Mouse (Mus musculus) intestine, postnatal 0 days (tissue): Measurements from ENCODE around the gene 1700007K13Rik. TPM values are rescaled to one million over a fixed set of nuclear protein-coding genes. Genes with fewer than 3 reads are reported as not detected.

ENCODE experiments used
- ATAC-seq: fragments of 200-750 bp; cut with Nextera tagmentation; 2 replicates; pipeline ENCODE4 v1.8.0; 2017; ENCODE audit warnings: mild to moderate bottlenecking, moderate TSS enrichment, moderate library complexity
- H3K27ac ChIP-seq: fragments of 300-500 bp; sonication (generic); 2 replicates; pipeline ENCODE4 v1.5.1; 2014; ENCODE audit warnings: mild to moderate bottlenecking, low read depth, low read length, moderate library complexity
- H3K27me3 ChIP-seq: fragments of 300-500 bp; sonication (generic); replicated peaks from 2 replicates; pipeline ENCODE4 v1.6.1; 2014; ENCODE audit warnings: low read length, mixed read lengths; ENCODE audit not compliant: control insufficient read depth, insufficient read depth
- H3K36me3 ChIP-seq: fragments of 300-500 bp; sonication (generic); 2 replicates; pipeline ENCODE4 v1.6.1; 2014; ENCODE audit warnings: mild to moderate bottlenecking, moderate library complexity; ENCODE audit not compliant: control insufficient read depth, insufficient read depth
- H3K4me1 ChIP-seq: fragments of 300-500 bp; sonication (generic); replicated peaks from 2 replicates; pipeline ENCODE4 v1.6.1; 2014; ENCODE audit warnings: antibody characterized with exemption, low read length, mixed read lengths; ENCODE audit not compliant: control insufficient read depth, insufficient read depth
- H3K4me2 ChIP-seq: fragments of 300-500 bp; sonication (generic); replicated peaks from 2 replicates; pipeline ENCODE4 v1.6.1; 2014; ENCODE audit warnings: low read depth, mild to moderate bottlenecking, moderate library complexity
- H3K4me3 ChIP-seq: fragments of 300-500 bp; sonication (generic); 2 replicates; pipeline ENCODE4 v1.5.1; 2014; ENCODE audit warnings: low read depth, low read length
- H3K9ac ChIP-seq: fragments of 300-500 bp; sonication (generic); 2 replicates; pipeline ENCODE4 v1.6.1; 2014; ENCODE audit warnings: mild to moderate bottlenecking, low read depth, low read length
- H3K9me3 ChIP-seq: fragments of 300-500 bp; sonication (generic); 2 replicates; pipeline ENCODE4 v1.6.1; 2016; ENCODE audit warnings: mixed run types; ENCODE audit not compliant: control insufficient read depth
- CTCF ChIP-seq: sonication (generic); IDR thresholded peaks from 2 replicates; pipeline ENCODE4 v1.5.1; 2016; ENCODE audit warnings: low read depth, mild to moderate bottlenecking, control low read depth, antibody characterized with exemption, moderate library complexity
- WGBS: fragments of 180-500 bp; shearing (Covaris S2); extraction: QIAGEN DNeasy Blood & Tissue Kit; methylation state at CpG from one replicate; pipeline ENCODE4 v1.1.7; 2014; 5-methylcytosine and 5-hydroxymethylcytosine counted together
- polyA plus RNA-seq: library from polyadenylated mRNA; unstranded; fragments of >200 nt; fragmentation: Nextera tagmentation; extraction: Ambion mirVana; gene quantifications from 2 replicates; pipeline ENCODE4 v1.2.1, GENCODE M21; 2015

The 1700007K13Rik gene
- polyA plus RNA-seq, 1 experiment from 2014 or later, result not detected

DNA sequence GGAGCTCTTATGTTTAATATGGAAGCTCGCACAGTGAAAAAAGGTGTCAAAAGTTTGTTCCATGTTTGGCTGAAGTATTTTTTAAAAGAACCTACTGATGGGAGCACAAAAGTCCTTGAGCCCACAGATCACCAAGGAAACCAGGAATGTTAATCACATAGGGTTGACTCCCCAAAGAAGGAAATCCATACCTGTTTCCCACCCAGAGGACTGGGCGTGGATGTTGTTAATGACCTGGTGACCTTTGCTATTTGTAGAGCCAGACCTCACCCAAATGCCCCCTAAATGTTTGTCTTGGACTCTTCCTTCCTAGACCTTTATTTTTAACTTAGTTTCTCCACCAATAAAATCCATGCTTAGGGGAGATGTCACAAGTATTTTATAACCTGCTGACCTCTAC lies 4.5 kb upstream of the 1700007K13Rik start:
- H3K27me3 ChIP-seq, result no peaks in the 10 kb centered on the region

DNA sequence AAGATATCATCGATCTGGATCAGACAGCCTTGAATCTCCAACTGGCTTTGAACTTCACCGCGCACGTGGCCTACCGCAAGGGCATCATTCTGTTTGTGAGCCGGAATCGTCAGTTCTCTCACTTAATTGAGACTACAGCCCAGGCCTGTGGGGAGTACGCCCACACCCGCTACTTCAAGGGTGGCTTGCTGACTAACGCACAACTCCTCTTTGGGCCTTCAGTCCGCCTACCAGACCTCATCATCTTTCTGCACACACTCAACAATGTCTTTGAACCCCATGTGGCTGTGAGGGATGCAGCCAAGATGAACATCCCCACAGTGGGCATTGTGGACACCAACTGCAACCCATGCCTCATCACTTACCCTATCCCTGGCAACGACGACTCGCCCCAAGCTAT lies 3.3 kb upstream of the 1700007K13Rik start:
- Histone ChIP-seq H3K4me3 (no peak overlapping the region), H3K36me3 (peaks cover 23% of the 10 kb centered on the region; the same call in 1 of the 2 replicates), H3K9me3 (no peaks in the 10 kb centered on the region), H3K9ac (no peak overlapping the region), H3K4me2 (no peak overlapping the region), H3K27me3 (peaks cover 4% of the 10 kb centered on the region; the same call in 1 of the 2 replicates), H3K27ac (no peak overlapping the region), H3K4me1 (peaks cover 8% of the 10 kb centered on the region; the same call in 1 of the 2 replicates)
- ATAC-seq, result no peak
- WGBS, result 96% methylated on average over 14 of the region's 14 CpGs
- no peak for TF ChIP-seq CTCF

More for the DNA sequence above, 4.5 kb upstream of the 1700007K13Rik start:
- Histone ChIP-seq H3K9me3 (no peaks in the 10 kb centered on the region), H3K9ac (no peak overlapping the region), H3K27ac (no peak overlapping the region), H3K4me3 (no peak overlapping the region), H3K4me1 (peaks cover 8% of the 10 kb centered on the region; the same call in 1 of the 2 replicates), H3K36me3 (peaks cover 23% of the 10 kb centered on the region; the same call in 1 of the 2 replicates), H3K4me2 (no peak overlapping the region)
- ATAC-seq, result no peak
- 78% methylated on average over 2 of the region's 2 CpGs for WGBS
- no peak for TF ChIP-seq CTCF

DNA sequence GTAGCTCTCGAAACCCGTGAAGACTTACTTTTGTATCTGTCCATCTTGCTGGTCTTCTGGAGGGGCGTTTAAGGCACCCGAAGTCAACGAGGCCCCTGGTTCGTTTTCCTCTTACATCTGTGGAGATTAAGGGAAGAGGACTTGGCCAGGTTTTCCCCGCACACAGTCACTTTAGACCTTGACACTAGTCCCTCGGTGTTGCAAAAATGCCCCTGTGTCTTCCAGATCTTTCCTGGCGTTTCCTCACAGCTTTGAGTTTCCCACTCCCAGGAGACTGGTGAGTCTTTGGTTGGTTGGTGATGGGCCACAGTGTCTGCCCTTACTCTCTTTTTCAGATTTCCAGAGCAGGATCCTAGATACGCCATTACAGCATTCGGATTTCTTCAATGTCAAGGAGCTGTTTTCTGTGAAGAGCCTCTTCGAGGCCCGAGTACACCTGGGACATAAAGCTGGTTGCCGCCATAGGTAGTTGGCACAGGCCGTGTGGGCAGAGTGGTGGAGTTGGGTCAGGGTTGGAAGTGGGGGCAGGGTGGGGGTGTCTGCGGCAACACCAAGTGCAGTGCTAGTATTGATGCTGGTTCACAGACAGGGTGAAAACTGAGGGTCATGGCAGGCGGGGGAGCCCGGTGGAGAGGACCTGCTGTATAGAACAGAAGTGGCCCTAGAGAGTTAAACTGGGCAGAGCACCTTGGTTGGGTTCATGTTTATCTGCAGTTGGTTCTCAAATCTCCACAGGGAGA lies 2.5 kb upstream of the 1700007K13Rik start:
- Histone ChIP-seq H3K9ac (peak overlapping the region; percentile 67), H3K4me1 (peaks cover 8% of the 10 kb centered on the region; the same call in 1 of the 2 replicates), H3K36me3 (peaks cover 23% of the 10 kb centered on the region; the same call in 1 of the 2 replicates), H3K9me3 (no peaks in the 10 kb centered on the region), H3K27ac (no peak overlapping the region), H3K27me3 (peaks cover 6% of the 10 kb centered on the region; the same call in 1 of the 2 replicates), H3K4me2 (peak overlapping the region; percentile 76), H3K4me3 (peak overlapping the region; percentile 74)
- TF ChIP-seq CTCF, result no peak
- 51% methylated on average over 18 of the region's 18 CpGs for WGBS
- ATAC-seq, result no peak

DNA sequence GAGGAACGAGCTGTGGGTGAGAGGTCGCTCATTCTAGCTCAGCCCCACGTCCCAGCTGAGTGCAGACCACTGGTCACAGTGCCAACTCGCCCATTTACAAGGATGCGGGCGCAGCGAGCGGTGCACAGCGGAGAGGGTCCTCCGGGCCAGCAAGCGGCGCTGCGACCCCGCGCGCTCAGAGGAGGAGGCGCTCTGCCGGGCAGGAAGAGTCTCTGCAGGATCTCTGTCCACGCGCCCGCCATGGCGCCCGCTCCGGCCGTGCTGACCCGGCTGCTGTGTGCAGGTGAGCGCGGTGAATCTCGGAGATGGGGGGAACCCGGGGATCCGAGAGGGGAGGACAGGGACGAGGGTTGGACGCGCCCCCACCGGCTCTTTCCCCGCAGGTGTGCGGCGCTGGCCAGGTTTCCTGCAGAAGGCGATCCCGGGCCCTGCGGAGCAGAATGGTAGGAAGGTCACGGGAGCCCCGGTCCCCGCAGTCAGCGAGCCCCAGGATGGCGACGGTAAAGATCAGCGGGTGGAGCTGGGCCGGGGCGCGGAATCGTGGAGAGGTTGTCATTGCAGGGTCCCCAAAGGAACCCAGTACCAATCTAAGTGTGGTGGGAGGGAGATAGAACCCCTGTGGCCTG lies 1.8 kb upstream of the 1700007K13Rik start, which contains the start of gene Mrps2:
TSS of gene Mrps2 (plus strand) at position 207 of the 626 bp plus-strand sequence.
- ATAC-seq, result peak; percentile 83
- H3K9ac ChIP-seq, result peak within 1 kb of the TSS; percentile 67
- H3K4me2 ChIP-seq, result peak within 1 kb of the TSS; percentile 76
- H3K27me3 ChIP-seq, result peaks cover 6% of the 10 kb centered on the region; the same call in 1 of the 2 replicates
- TF ChIP-seq CTCF, result peak; percentile 98
- no peak within 1 kb of the TSS for H3K27ac ChIP-seq
- H3K9me3 ChIP-seq, result no peaks in the 10 kb centered on the region
- H3K4me3 ChIP-seq, result peak within 1 kb of the TSS; percentile 74
- peaks cover 23% of the 10 kb centered on the region; the same call in 1 of the 2 replicates for H3K36me3 ChIP-seq
- under 1% methylated on average over 52 of the region's 52 CpGs for WGBS
- peaks cover 8% of the 10 kb centered on the region; the same call in 1 of the 2 replicates for H3K4me1 ChIP-seq

DNA sequence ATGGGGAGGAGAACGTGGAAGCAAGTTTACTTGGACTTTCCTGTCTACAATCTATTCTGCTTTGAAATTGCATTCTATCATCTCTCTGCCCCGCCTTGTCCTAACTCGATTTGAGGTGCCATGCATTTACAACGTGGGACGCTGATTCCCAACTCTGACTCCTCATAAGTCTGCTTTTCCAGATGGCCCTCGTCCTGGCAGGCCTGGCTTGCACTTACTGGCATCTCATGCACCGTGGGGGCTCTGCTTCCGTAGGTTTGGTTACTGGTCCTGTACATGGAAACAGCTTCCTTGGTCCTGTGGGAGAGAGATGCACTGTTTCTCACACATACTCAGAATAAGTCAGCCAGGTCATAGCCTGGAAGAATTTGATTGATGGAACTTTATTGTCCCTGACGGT lies 1.2 kb downstream of the 1700007K13Rik start:
- no peak for ATAC-seq
- H3K36me3 ChIP-seq, result peaks cover 10% of the 10 kb centered on the region; the same call in 1 of the 2 replicates
- H3K4me1 ChIP-seq, result peaks cover 8% of the 10 kb centered on the region; the same call in 1 of the 2 replicates
- peaks cover 6% of the 10 kb centered on the region; the same call in 1 of the 2 replicates for H3K27me3 ChIP-seq
- H3K4me2 ChIP-seq, result no peak overlapping the region
- H3K4me3 ChIP-seq, result no peak overlapping the region
- no peak for TF ChIP-seq CTCF
- 78% methylated on average over 9 of the region's 9 CpGs for WGBS
- no peak overlapping the region for H3K9ac ChIP-seq
- no peak overlapping the region for H3K27ac ChIP-seq
- H3K9me3 ChIP-seq, result no peaks in the 10 kb centered on the region

DNA sequence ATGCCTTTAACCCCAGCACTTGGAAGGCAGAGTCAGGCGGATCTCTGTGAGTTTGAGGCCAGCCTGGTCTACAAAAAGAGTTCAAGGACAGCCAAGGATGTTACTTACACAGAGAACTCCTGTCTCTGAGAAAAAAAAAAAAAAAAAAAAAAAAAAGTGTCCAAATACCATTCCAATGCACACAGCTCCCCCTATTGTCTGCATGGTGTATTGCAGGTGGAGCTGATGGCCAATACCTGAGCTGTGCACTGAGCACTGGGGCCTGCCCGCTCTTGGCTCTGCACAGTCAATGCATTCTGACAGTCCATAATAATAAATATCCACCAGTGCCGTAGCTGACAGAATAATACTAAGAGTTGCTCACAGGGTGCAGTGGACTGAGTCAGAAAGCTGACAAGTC lies 2.2 kb downstream of the 1700007K13Rik start:
- no peak overlapping the region for H3K9ac ChIP-seq
- peaks cover 6% of the 10 kb centered on the region; the same call in 1 of the 2 replicates for H3K27me3 ChIP-seq
- H3K9me3 ChIP-seq, result no peaks in the 10 kb centered on the region
- no peaks in the 10 kb centered on the region for H3K36me3 ChIP-seq
- H3K4me3 ChIP-seq, result no peak overlapping the region
- no peak overlapping the region for H3K4me2 ChIP-seq
- 57% methylated on average over 3 of the region's 3 CpGs for WGBS
- TF ChIP-seq CTCF, result peak; percentile 74
- no peak overlapping the region for H3K27ac ChIP-seq
- peaks cover 7% of the 10 kb centered on the region; the same call in 1 of the 2 replicates for H3K4me1 ChIP-seq
- ATAC-seq, result no peak
